Mouse (Mus musculus) urinary bladder, postnatal 0 days (tissue): ENCODE results near the gene Smpd1. TPM values are rescaled to one million over a fixed set of nuclear protein-coding genes. Genes with fewer than 3 reads are reported as not detected.

ENCODE experiments used
- polyA plus RNA-seq: library from polyadenylated mRNA; unstranded; fragments of >200 nt; fragmentation: Nextera tagmentation; extraction: Ambion mirVana; gene quantifications from 2 replicates; pipeline ENCODE4 v1.2.1, GENCODE M21; 2015

Gene Smpd1
- polyA plus RNA-seq: 28.9 and 31.0 TPM in 2 replicates

DNA sequence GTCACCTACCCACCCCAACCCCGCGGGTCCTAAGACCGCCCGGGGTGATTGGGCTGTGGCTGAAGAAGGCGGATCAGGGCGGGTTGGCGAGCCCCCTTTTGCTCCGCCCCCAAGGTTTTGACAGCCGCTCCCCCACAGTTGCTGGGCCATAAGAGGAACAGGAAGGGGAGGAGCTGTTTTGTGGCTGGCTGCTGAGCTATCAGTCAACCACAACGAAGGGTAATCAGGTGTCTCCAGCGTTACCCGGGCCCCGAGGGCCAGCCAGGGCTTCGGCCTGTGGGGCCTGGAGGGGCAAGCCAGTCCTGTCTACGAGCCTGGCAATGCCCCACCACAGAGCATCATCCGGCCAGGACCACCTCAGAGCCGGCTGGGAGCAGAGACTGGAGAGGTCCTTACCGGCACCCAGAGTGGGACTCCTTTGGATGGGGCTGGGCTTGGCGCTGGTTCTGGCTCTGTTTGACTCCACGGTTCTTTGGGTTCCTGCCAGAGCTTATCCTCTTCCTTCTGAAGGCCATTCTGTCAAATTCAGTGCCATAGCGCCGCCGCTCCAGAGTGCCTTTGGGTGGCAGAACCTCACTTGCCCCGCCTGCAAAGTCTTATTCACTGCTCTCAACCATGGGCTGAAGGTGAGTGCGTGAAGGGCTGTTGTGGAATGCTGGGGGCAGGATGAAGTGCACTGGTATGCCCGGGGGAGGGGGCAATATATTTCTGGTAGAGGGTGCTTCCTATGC lies at the start of gene Smpd1:
Gene Smpd1, plus strand, starts transcription at position 149 of the 731 bp plus-strand sequence.

GRCm38 (mm10) chr7:105581094-105581703 lies 27.0 kb downstream of the Smpd1 start, which contains the start of gene Apbb1:
Apbb1 (minus strand) TSS chr7:105581653.

Other genes with a start within 250 kb of the Smpd1 start
- gene Olfr689, start 243.2 kb upstream of the Smpd1 start, polyA plus RNA-seq: not detected in 2 replicates
- gene Olfr690, start 220.3 kb upstream of the Smpd1 start, polyA plus RNA-seq: not detected in 2 replicates
- not detected in 2 replicates for gene Olfr691, start 212.1 kb upstream of the Smpd1 start, polyA plus RNA-seq
- not detected in 2 replicates for gene Olfr692, start 186.1 kb upstream of the Smpd1 start, polyA plus RNA-seq
- gene Gm5901, start 179.3 kb upstream of the Smpd1 start, polyA plus RNA-seq: not detected in 2 replicates
- gene Fam160a2, start 154.3 kb upstream of the Smpd1 start, polyA plus RNA-seq: 24.4 and 25.0 TPM in 2 replicates
- gene Cnga4, start 149.8 kb upstream of the Smpd1 start, polyA plus RNA-seq: 0.07 TPM in 1 of 2 replicates, not detected in the other
- gene Cckbr, start 128.6 kb upstream of the Smpd1 start, polyA plus RNA-seq: not detected in 2 replicates
- 609 and 647 TPM in 2 replicates for gene Cavin3, start 72.1 kb upstream of the Smpd1 start, polyA plus RNA-seq
- gene Apbb1, start 27.3 kb downstream of the Smpd1 start, polyA plus RNA-seq: 20.1 and 20.4 TPM in 2 replicates
- 0.79 and 2.3 TPM in 2 replicates for gene Hpx, start 45.8 kb downstream of the Smpd1 start, polyA plus RNA-seq
- gene Trim3, start 79.2 kb downstream of the Smpd1 start, polyA plus RNA-seq: 36.2 and 40.7 TPM in 2 replicates
- 202 and 204 TPM in 2 replicates for gene Timm10b, start 85.7 kb downstream of the Smpd1 start, polyA plus RNA-seq
- 50.8 and 51.2 TPM in 2 replicates for gene Arfip2, start 86.1 kb downstream of the Smpd1 start, polyA plus RNA-seq
- gene Gm45799, start 86.2 kb downstream of the Smpd1 start, polyA plus RNA-seq: 27.3 and 48.5 TPM in 2 replicates
- 0.42 and 0.56 TPM in 2 replicates for gene Dnhd1, start 96.5 kb downstream of the Smpd1 start, polyA plus RNA-seq
- 997 and 1,007 TPM in 2 replicates for gene Ilk, start 182.2 kb downstream of the Smpd1 start, polyA plus RNA-seq
- gene Rrp8, start 183.0 kb downstream of the Smpd1 start, polyA plus RNA-seq: 21.7 and 26.0 TPM in 2 replicates
- gene Taf10, start 190.0 kb downstream of the Smpd1 start, polyA plus RNA-seq: 83.7 and 100 TPM in 2 replicates
- gene Tpp1, start 197.9 kb downstream of the Smpd1 start, polyA plus RNA-seq: 82.6 and 86.1 TPM in 2 replicates
- gene Dchs1, start 233.3 kb downstream of the Smpd1 start, polyA plus RNA-seq: 2.9 and 3.0 TPM in 2 replicates